Mouse (Mus musculus) WW6 (cell line): ENCODE data around the gene Smc1b.
A peak's percentile ranks its signal among the peaks of the same experiment; 100 is the strongest.

Source experiments
- DNase-seq: peaks from one replicate; pipeline ENCODE4 v3.0.0-alpha.2; 2013; ENCODE audit warnings: low read depth, low spot score

Smc1b gene

GRCm38 (mm10) chr15:85131275-85132192, at the start of gene Smc1b, which contains the start of gene Ribc2:
Gene Smc1b (minus strand): TSS chr15:85131964.
Gene Ribc2 (plus strand): TSS chr15:85132078.
- DNase-seq = peak; percentile 76

GRCm38 (mm10) chr15:85180368-85180767, 48.6 kb upstream of the Smc1b start:
- DNase-seq = no peak

- no peak for DNase-seq
These were observed 47.9 kb upstream of the Smc1b start for GRCm38 (mm10) chr15:85179528-85180180.

GRCm38 (mm10) chr15:85178172-85178571, 46.4 kb upstream of the Smc1b start:
- no peak for DNase-seq

GRCm38 (mm10) chr15:85177576-85177975, 45.8 kb upstream of the Smc1b start:
- peak; percentile 95 for DNase-seq

GRCm38 (mm10) chr15:85174060-85174459, 42.3 kb upstream of the Smc1b start:
- DNase-seq = no peak

- no peak for DNase-seq
These were observed 41.7 kb upstream of the Smc1b start for GRCm38 (mm10) chr15:85173425-85173824.

- no peak for DNase-seq
These were observed 40.3 kb upstream of the Smc1b start for GRCm38 (mm10) chr15:85172054-85172453.

GRCm38 (mm10) chr15:85167086-85167679, 35.4 kb upstream of the Smc1b start:
- DNase-seq = no peak

GRCm38 (mm10) chr15:85166433-85166933, 34.7 kb upstream of the Smc1b start:
- no peak for DNase-seq

- no peak for DNase-seq
These were observed 31.2 kb upstream of the Smc1b start for GRCm38 (mm10) chr15:85162693-85163663.

GRCm38 (mm10) chr15:85161416-85161815, 29.7 kb upstream of the Smc1b start:
- no peak for DNase-seq

GRCm38 (mm10) chr15:85156198-85156597, 24.4 kb upstream of the Smc1b start:
- no peak for DNase-seq

- DNase-seq = no peak
These were observed 22.3 kb upstream of the Smc1b start for GRCm38 (mm10) chr15:85154091-85154490.

- no peak for DNase-seq
These were observed 20.8 kb upstream of the Smc1b start for GRCm38 (mm10) chr15:85152577-85152976.

GRCm38 (mm10) chr15:85151433-85151918, 19.7 kb upstream of the Smc1b start:
- DNase-seq = peak; percentile 33

GRCm38 (mm10) chr15:85144249-85144648, 12.5 kb upstream of the Smc1b start:
- DNase-seq = no peak

- DNase-seq = no peak
These were observed 12.0 kb upstream of the Smc1b start for GRCm38 (mm10) chr15:85143747-85144146.

- DNase-seq = no peak
These were observed 11.4 kb upstream of the Smc1b start for GRCm38 (mm10) chr15:85143161-85143560.

- no peak for DNase-seq
These were observed 10.7 kb upstream of the Smc1b start for GRCm38 (mm10) chr15:85142441-85142840.

- no peak for DNase-seq
These were observed 9.5 kb upstream of the Smc1b start for GRCm38 (mm10) chr15:85141290-85141689.
